Mouse (Mus musculus) forebrain, embryonic 13.5 days (tissue): ENCODE measurements around the gene Lamc2. TPM values are rescaled to one million over a fixed set of nuclear protein-coding genes. Genes with fewer than 3 reads are reported as not detected.

Source experiments
- polyA plus RNA-seq: library from polyadenylated mRNA; unstranded; fragments of >200 nt; fragmentation: Nextera tagmentation; extraction: Ambion mirVana; gene quantifications from 2 replicates; pipeline ENCODE4 v1.2.1, GENCODE M21; 2015

The Lamc2 gene
- polyA plus RNA-seq, 1 experiment from 2014 or later, result 0.14 TPM

Other genes with a start within 250 kb of the Lamc2 start
- gene Nmnat2, start 231.5 kb downstream of the Lamc2 start, polyA plus RNA-seq, result 38.8 and 41.9 TPM in 2 replicates
- 11.8 and 12.8 TPM in 2 replicates for gene Lamc1, start 146.3 kb upstream of the Lamc2 start, polyA plus RNA-seq
- gene Shcbp1l, start 238.7 kb upstream of the Lamc2 start, polyA plus RNA-seq, result 0.14 and 0.21 TPM in 2 replicates